Mouse (Mus musculus) T-helper 1 cell (primary cell): ENCODE data around the gene Thap2.

ENCODE experiments used
- in situ Hi-C: fragments of 300-600 bp; cut with MboI, MseI; formaldehyde crosslinking; loops from one replicate; pipeline ENCODE4 v1.15.1; 2025; ENCODE audit warnings: high pct_unique_total_duplicates

The Thap2 gene

GRCm38 (mm10) chr10:115384221-115385017 lies at the start of gene Thap2, which contains the start of gene Zfc3h1:
TSS of gene Thap2 (minus strand) at chr10:115384443.
TSS of gene Zfc3h1 (plus strand) at chr10:115384959.
- in situ Hi-C loops = loop anchor here (5.0 to 25.0 kb wide), 2 partner anchors 52 to 1978 kb away; no protein-coding TSS in a partner anchor

- in situ Hi-C loops = no loop called here
Measured at GRCm38 (mm10) chr10:115425351-115425750, 41.1 kb upstream of the Thap2 start.

- in situ Hi-C loops = no loop called here
Measured at GRCm38 (mm10) chr10:115421976-115422375, 37.7 kb upstream of the Thap2 start.

GRCm38 (mm10) chr10:115414056-115414455 lies 29.8 kb upstream of the Thap2 start:
- in situ Hi-C loops = no loop called here

- in situ Hi-C loops = no loop called here
Measured at GRCm38 (mm10) chr10:115413496-115413895, 29.3 kb upstream of the Thap2 start.

GRCm38 (mm10) chr10:115406393-115406792 lies 22.1 kb upstream of the Thap2 start:
- in situ Hi-C loops = no loop called here

GRCm38 (mm10) chr10:115391896-115392295 lies 7.7 kb upstream of the Thap2 start:
- in situ Hi-C loops = loop anchor here (25.0 kb wide), 1 partner anchor 1970 kb away; no protein-coding TSS in a partner anchor

- in situ Hi-C loops = loop anchor here (25.0 kb wide), 1 partner anchor 1971 kb away; no protein-coding TSS in a partner anchor
Measured at GRCm38 (mm10) chr10:115391076-115391475, 6.8 kb upstream of the Thap2 start.

- in situ Hi-C loops = loop anchor here (5.0 to 25.0 kb wide), 2 partner anchors 56 to 1974 kb away; no protein-coding TSS in a partner anchor
Measured at GRCm38 (mm10) chr10:115387891-115388290, 3.6 kb upstream of the Thap2 start.

GRCm38 (mm10) chr10:115385018-115386002 lies 1.1 kb upstream of the Thap2 start:
- in situ Hi-C loops = loop anchor here (5.0 to 25.0 kb wide), 2 partner anchors 53 to 1977 kb away; no protein-coding TSS in a partner anchor

GRCm38 (mm10) chr10:115383644-115384220 lies 511 bp downstream of the Thap2 start:
- in situ Hi-C loops = loop anchor here (25.0 kb wide), 1 partner anchor 1979 kb away; no protein-coding TSS in a partner anchor

GRCm38 (mm10) chr10:115382846-115383643 lies 1.2 kb downstream of the Thap2 start:
- in situ Hi-C loops = loop anchor here (25.0 kb wide), 1 partner anchor 1979 kb away; no protein-coding TSS in a partner anchor

GRCm38 (mm10) chr10:115381506-115382084 lies 2.6 kb downstream of the Thap2 start:
- in situ Hi-C loops = loop anchor here (25.0 kb wide), 1 partner anchor 1981 kb away; no protein-coding TSS in a partner anchor

GRCm38 (mm10) chr10:115363151-115363550 lies 21.1 kb downstream of the Thap2 start:
- in situ Hi-C loops = loop anchor here (25.0 kb wide), 1 partner anchor 1224 kb away; the partner anchor contains the start of gene Cnot2

GRCm38 (mm10) chr10:115362623-115362964 lies 21.6 kb downstream of the Thap2 start:
- in situ Hi-C loops = loop anchor here (25.0 kb wide), 1 partner anchor 1225 kb away; the partner anchor contains the start of gene Cnot2

- in situ Hi-C loops = loop anchor here (25.0 kb wide), 1 partner anchor 1225 kb away; the partner anchor contains the start of gene Cnot2
Measured at GRCm38 (mm10) chr10:115361840-115362622, 22.2 kb downstream of the Thap2 start, which contains the start of gene Tmem19. TSS of gene Tmem19 (minus strand) at chr10:115362501.

- in situ Hi-C loops = loop anchor here (25.0 kb wide), 1 partner anchor 1228 kb away; the partner anchor contains the start of gene Cnot2
Measured at GRCm38 (mm10) chr10:115359066-115359465, 25.2 kb downstream of the Thap2 start.

GRCm38 (mm10) chr10:115358216-115358919 lies 25.9 kb downstream of the Thap2 start:
- in situ Hi-C loops = loop anchor here (25.0 kb wide), 1 partner anchor 1229 kb away; the partner anchor contains the start of gene Cnot2
